Comparison of ENCODE assay signal across 8 mouse cellular contexts in the genomic region with DNA sequence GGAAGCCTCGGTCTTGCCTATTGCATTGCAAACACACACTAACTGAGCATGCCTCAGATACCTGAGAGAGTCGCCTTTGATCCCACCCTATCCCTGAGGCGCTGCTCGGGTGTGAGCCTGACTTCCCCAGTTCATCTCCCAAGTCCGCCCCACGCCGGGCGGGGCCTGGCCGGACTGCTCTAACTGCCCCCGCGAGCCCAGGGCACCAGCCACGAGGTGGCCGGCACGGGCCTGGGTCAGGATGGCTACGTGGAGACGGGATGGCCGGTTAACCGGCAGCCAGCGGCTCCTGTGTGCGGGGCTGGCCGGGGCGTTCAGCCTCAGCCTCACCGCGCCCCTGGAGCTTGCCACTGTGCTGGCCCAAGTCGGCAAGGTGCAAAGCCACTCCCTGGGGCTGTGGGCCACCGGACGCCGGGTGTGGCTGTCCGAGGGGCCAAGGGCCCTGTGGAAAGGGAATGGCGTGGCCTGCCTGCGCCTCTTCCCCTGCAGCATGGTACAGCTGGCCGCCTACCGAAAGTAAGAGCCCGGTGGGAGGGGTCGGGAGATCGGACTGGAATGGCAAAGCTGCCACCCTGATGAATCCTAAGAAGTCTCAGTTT. TPM values are rescaled to one million over a fixed set of nuclear protein-coding genes. Genes with fewer than 3 reads are reported as not detected.
A peak's percentile ranks its signal among the peaks of the same experiment; 100 is the strongest.
DNase-seq lines count a peak whose midpoint lies in the region; ATAC-seq and TF ChIP-seq lines count a peak whose summit lies in the region.

A gene (plus strand): TSS at position 157 of the 599 bp plus-strand sequence.

- peak; percentile 50; the same call in 1 of the 2 replicates for ATAC-seq in heart, embryonic 14.5 days (ENCODE audit: insufficient number of reproducible peaks, insufficient read depth, low FRiP score, low read depth)
- ATAC-seq in kidney, postnatal 0 days (replicated peaks; ENCODE audit: low FRiP score, low read depth) = no peak; the same call in 1 of the 2 replicates
- peak; percentile 39; the same call in 1 of the 2 replicates for ATAC-seq in stomach, embryonic 15.5 days (ENCODE audit: insufficient read depth, low FRiP score, low read depth)

- peak within 1 kb of the TSS; percentile 53 for H3K4me3 ChIP-seq in layer of hippocampus, adult 2 months
- H3K4me3 ChIP-seq in heart, embryonic 14.5 days (ENCODE audit: control insufficient read depth in 1 of 2, insufficient read depth in 1 of 2, low read depth in 1 of 2, low read length in 2 of 2) = peak within 1 kb of the TSS; percentile 47 to 57
- peak within 1 kb of the TSS; percentile 33 for H3K4me3 ChIP-seq in kidney, postnatal 0 days (replicated peaks; ENCODE audit: low read depth, low read length)
- peak within 1 kb of the TSS; percentile 41 for H3K4me3 ChIP-seq in stomach, embryonic 15.5 days (replicated peaks)

- WGBS in heart, embryonic 14.5 days = 12% methylated on average over 35 of the region's 36 CpGs
- 30% methylated on average over 36 of the region's 36 CpGs for WGBS in kidney, postnatal 0 days
- WGBS in stomach, embryonic 15.5 days = 19% methylated on average over 36 of the region's 36 CpGs

- no peak for TF ChIP-seq CTCF in layer of hippocampus, adult 2 months (conservative IDR thresholded peaks at IDR 0.05)
- TF ChIP-seq CTCF in kidney, postnatal 0 days (IDR thresholded peaks at IDR 0.05; ENCODE audit: low read depth) = no peak

- H3K36me3 ChIP-seq in heart, embryonic 14.5 days (ENCODE audit: control insufficient read depth, insufficient read depth, low read length) = no peaks in the 10 kb centered on the region
- no peaks in the 10 kb centered on the region for H3K36me3 ChIP-seq in kidney, postnatal 0 days (ENCODE audit: insufficient read depth, low read length)
- H3K36me3 ChIP-seq in stomach, embryonic 15.5 days = no peaks in the 10 kb centered on the region

- DNase-seq in layer of hippocampus, adult 2 months (ENCODE audit: low spot score in 2 of 2) = no peak
- no peak for DNase-seq in layer of hippocampus, adult 9-10 months (ENCODE audit: low spot score)
- DNase-seq in embryo, embryonic 10 days (ENCODE audit: low spot score) = peak; percentile 11
- peak; percentile 10 for DNase-seq in kidney, postnatal 0 days (ENCODE audit: low spot score)
- peak; percentile 37 to 39 for DNase-seq in lung, postnatal 4 days
- DNase-seq in c-Kit-positive CD71-positive TER-119-positive erythroid progenitor cells, embryonic 14.5 days (ENCODE audit: low spot score) = no peak

- peak within 1 kb of the TSS; percentile 76 for H3K9ac ChIP-seq in heart, embryonic 14.5 days (ENCODE audit: low read length)
- H3K9ac ChIP-seq in kidney, postnatal 0 days (ENCODE audit: low read depth, low read length) = peak within 1 kb of the TSS; percentile 55; the same call in 1 of the 2 replicates
- peak within 1 kb of the TSS; percentile 37; the same call in 1 of the 2 replicates for H3K9ac ChIP-seq in stomach, embryonic 15.5 days

- no peaks in the 10 kb centered on the region for H3K9me3 ChIP-seq in heart, embryonic 14.5 days (ENCODE audit: control insufficient read depth, low read length)
- H3K9me3 ChIP-seq in kidney, postnatal 0 days (replicated peaks; ENCODE audit: low read length) = no peaks in the 10 kb centered on the region
- H3K9me3 ChIP-seq in stomach, embryonic 15.5 days = no peaks in the 10 kb centered on the region

- 0 out of 2 replicates have a peak within 1 kb of the TSS, but pooled peaks have one; percentile 14 for H3K27ac ChIP-seq in layer of hippocampus, adult 2 months
- H3K27ac ChIP-seq in heart, embryonic 14.5 days (replicated peaks in 1 of 2; ENCODE audit: control insufficient read depth in 1 of 2, insufficient read depth in 1 of 2, low read depth in 2 of 2, low read length in 2 of 2) = peak within 1 kb of the TSS; percentile 50 to 58; a peak in 3 of 4 replicates
- H3K27ac ChIP-seq in kidney, postnatal 0 days = no peak within 1 kb of the TSS
- no peak within 1 kb of the TSS for H3K27ac ChIP-seq in stomach, embryonic 15.5 days

- no peaks in the 10 kb centered on the region for H3K27me3 ChIP-seq in heart, embryonic 14.5 days (ENCODE audit: control insufficient read depth, insufficient read depth, low read length)
- H3K27me3 ChIP-seq in kidney, postnatal 0 days (ENCODE audit: insufficient read depth, low read length) = no peaks in the 10 kb centered on the region
- H3K27me3 ChIP-seq in stomach, embryonic 15.5 days (replicated peaks) = no peaks in the 10 kb centered on the region

- 0 out of 4 replicates have a peak, but pooled peaks cover 0 to 2% of the 10 kb centered on the region in 2 experiments for H3K4me1 ChIP-seq in heart, embryonic 14.5 days (ENCODE audit: control insufficient read depth in 2 of 2, insufficient read depth in 2 of 2, low read length in 2 of 2)
- no peaks in the 10 kb centered on the region for H3K4me1 ChIP-seq in kidney, postnatal 0 days (replicated peaks; ENCODE audit: insufficient read depth, low read length)
- no peaks in the 10 kb centered on the region for H3K4me1 ChIP-seq in stomach, embryonic 15.5 days

- H3K4me2 ChIP-seq in heart, embryonic 14.5 days (ENCODE audit: low read length) = peak within 1 kb of the TSS; percentile 79
- peak within 1 kb of the TSS; percentile 70 for H3K4me2 ChIP-seq in kidney, postnatal 0 days (ENCODE audit: low read length)
- H3K4me2 ChIP-seq in stomach, embryonic 15.5 days = peak within 1 kb of the TSS; percentile 73

RNA-seq across cellular contexts. Expression of the gene that starts here (rescaled TPM):
- total RNA-seq in layer of hippocampus, adult 2 months (2021) = under 1 TPM in 1 of 2 experiments, not detected in 1; 0.44 TPM
- polyA plus RNA-seq in heart, embryonic 14.5 days (2014; fragmentation: Nextera tagmentation; extraction: Ambion mirVana) = 3.8 and 4.4 TPM in 2 replicates
- polyA plus RNA-seq in kidney, postnatal 0 days (2015; fragmentation: Nextera tagmentation; extraction: Ambion mirVana) = 2.9 and 3.9 TPM in 2 replicates
- 1.9 and 2.1 TPM in 2 replicates for polyA plus RNA-seq in stomach, embryonic 15.5 days (2015; fragmentation: Nextera tagmentation; extraction: Ambion mirVana)

Comparison
In these comparisons a context has a peak if more than half of its experiments do, and no peak if none do; other contexts are left out.
1. DNase-seq: peak in embryo, embryonic 10 days (single experiment), kidney, postnatal 0 days (single experiment) and lung, postnatal 4 days (2 of 2); none in layer of hippocampus, adult 2 months (0 of 2), layer of hippocampus, adult 9-10 months (single experiment) and c-Kit-positive CD71-positive TER-119-positive erythroid progenitor cells, embryonic 14.5 days (single experiment).
2. H3K27ac ChIP-seq: peak in layer of hippocampus, adult 2 months (single experiment) and heart, embryonic 14.5 days (2 of 2); none in kidney, postnatal 0 days (single experiment) and stomach, embryonic 15.5 days (single experiment).
3. Peak in every context shown above with its lines, with median percentiles within 50 percentile points of each other: H3K4me3 ChIP-seq, H3K4me2 ChIP-seq and H3K9ac ChIP-seq.